Mouse (Mus musculus) mammary gland, adult 2 months (tissue): ENCODE data around the gene Snrk. TPM values are rescaled to one million over a fixed set of nuclear protein-coding genes. Genes with fewer than 3 reads are reported as not detected.

ENCODE experiments used
- polyA plus RNA-seq: library from polyadenylated mRNA; depleted of rRNA; stranded (reverse); fragments of >200 nt; gene quantifications from 2 replicates; pipeline ENCODE4 v1.2.3, GENCODE M21; 2012; ENCODE audit warnings: low replicate concordance; rRNA removed

The Snrk gene
- polyA plus RNA-seq: 72.4 and 93.7 TPM in 2 replicates

GRCm38 (mm10) chr9:122117112-122117616, at the start of gene Snrk:
TSS of gene Snrk (plus strand) at chr9:122117266.

Other genes starting within 250 kb of the Snrk start
- 9.3 and 16.2 TPM in 2 replicates for gene Ackr2, start 218.9 kb upstream of the Snrk start, polyA plus RNA-seq
- 0.57 and 4.3 TPM in 2 replicates for gene Cyp8b1, start 201.0 kb upstream of the Snrk start, polyA plus RNA-seq
- gene Fam198a, start 166.3 kb upstream of the Snrk start, polyA plus RNA-seq: 2.4 and 3.1 TPM in 2 replicates
- gene Pomgnt2, start 120.2 kb upstream of the Snrk start, polyA plus RNA-seq: 18.3 and 18.9 TPM in 2 replicates
- gene Ano10, start 177.2 kb downstream of the Snrk start, polyA plus RNA-seq: 83.0 and 120 TPM in 2 replicates
- gene Abhd5, start 234.3 kb downstream of the Snrk start, polyA plus RNA-seq: 52.0 and 90.2 TPM in 2 replicates